Mouse (Mus musculus) thymus, postnatal 25 days (tissue): ENCODE measurements around the gene Fchsd2.

Source experiments
- DNase-seq: peaks from one replicate; pipeline ENCODE4 v3.0.0; 2022

The Fchsd2 gene

DNA sequence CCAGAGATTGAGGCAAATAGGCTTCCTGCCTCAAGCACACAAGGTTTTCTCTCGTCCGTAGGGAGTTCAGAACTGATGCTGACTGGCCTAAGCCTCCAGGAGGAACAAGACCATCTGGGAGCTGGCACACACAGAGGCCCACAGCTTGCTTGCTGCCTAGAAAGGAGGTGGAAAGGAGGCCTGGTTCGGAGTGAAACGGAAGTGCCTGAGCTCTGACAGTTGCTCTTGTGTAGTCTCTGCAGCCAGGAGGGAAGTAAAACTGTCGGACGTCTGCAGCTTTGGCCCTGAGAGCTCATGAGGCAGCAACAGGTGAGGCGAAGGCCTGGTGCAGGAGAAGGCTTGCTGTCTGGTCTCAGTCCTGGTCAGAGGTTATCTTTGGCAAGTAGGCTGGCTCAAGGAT lies at the start of gene Fchsd2:
Gene Fchsd2 (plus strand): TSS at position 246 of the 400 bp plus-strand sequence.
- peak; percentile 70 for DNase-seq

DNA sequence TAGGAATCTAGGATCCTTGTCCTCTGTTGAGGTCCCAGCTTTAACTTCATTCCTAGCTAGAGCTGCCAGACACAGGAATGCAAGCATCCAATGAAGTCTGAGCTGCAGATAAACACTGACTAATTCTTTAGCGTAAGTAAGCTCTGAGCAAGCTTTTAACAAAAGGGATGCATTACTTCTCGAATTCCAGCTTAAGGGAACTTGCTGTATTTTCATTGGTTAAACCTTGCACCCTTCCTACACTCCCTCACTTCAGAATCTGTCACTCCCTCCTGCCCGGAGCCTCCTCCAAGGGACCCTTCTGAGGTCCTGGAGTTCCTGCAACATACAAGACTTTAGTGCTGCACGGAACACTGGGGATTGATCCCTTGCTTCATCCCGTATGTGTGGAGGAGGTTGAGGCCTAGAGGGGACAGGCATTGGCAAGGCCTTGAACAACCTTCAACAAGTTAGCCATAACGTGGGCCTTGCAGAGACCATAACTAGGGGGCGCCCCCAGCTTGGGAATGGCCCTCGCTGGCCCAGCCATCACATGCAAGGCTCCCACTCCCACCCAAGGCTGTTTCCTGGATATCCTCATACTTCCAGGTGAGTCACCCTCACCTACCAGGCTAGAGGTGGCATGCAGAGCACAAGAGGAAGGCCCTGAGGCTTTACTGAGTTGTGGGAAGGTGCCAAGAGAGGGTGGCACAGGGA lies 48.7 kb upstream of the Fchsd2 start:
- DNase-seq: no peak

DNA sequence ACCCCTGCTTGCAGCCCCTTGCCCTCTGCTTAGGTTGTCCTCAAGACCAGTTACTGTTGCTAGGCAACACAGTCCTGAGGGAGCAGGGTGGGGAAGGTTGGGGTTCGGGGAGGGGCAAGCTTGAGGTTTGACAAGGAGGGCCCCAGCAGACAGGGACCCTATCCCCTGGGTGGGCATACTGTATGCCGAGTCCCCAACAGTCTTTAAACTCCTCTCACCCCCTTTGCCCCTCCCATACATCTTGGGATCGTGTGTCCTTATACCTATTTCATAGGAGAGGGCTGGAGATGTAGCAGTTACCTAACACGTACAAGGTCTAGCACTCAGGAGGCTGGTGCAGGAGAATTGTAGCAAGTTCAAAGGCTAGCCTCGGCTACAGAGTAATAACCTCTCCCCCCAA lies 44.4 kb upstream of the Fchsd2 start:
- no peak for DNase-seq

DNA sequence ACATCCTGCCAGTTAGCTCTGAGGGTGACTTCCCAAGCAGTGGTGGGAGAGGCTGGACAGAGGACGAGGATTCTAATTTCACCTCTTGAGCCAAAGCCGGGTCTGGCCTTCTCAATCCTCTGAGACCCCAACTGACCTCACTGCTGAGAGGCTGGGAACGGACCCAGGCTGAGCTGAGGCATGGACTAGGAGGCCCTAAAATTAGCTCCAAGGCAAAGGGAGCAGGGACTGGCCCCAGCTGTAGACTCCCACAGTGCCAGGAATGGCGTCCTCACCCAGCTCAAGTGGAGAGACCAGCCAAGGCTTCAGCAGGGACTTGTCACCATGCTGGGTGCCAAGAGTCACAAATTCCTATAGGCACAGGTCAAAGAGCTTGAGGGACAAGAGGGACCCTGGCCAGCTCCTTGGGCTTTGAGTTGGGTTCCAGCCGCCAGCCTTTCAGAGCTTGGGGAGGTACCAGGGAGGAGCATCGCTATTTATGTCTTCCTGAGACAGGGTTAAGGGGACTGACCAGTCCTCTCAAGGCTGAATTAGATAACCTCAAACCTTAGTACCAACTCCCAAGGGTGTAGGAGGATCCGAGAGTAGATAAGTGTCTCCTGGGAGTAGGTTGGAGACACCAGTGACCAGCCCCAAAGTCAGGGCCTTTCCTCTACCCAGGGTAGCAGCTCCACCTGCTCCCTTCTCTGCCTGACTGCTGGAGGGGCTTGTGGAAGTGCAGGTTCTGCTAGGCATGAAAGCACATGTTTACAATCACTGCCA lies 43.2 kb upstream of the Fchsd2 start:
- DNase-seq: no peak

DNA sequence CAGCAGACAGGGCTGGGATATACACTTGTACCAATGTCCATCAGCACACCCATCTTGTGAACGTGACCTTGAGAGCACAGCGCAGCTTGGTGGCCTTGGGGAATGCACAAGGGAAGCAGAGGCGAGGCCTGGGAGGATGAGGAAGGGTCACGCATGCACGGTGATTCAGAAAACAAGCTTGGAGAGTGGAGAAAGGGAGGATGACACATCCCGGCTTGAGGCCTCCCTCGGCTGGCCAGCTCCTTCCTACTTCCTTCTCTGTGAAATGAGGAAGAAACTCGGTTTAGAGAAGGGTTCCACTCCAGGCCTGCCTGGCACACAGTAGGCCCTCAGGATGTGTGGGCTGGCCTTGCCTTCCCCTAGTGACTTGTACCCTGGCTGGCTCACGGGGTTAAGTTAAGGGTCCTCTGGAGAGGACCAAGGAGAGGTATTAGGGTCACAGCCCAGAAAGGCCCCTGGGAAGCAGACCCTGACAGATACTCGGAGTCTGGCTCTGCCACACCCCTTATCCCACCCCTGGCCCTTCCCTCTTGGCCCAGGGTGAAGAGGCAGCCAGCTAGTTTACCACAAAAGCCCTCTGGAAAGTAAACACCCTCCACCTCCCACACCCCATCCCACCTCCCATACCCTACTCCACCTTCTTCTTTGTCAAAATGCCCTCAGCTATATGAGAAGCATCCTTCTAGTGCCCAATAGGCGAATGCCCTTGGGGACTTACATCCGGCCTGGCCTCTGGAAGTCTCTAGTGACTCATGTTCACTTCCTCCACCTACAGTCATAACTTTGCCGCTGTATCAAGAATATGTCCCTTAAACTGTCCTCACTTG lies 41.7 kb upstream of the Fchsd2 start:
- no peak for DNase-seq

DNA sequence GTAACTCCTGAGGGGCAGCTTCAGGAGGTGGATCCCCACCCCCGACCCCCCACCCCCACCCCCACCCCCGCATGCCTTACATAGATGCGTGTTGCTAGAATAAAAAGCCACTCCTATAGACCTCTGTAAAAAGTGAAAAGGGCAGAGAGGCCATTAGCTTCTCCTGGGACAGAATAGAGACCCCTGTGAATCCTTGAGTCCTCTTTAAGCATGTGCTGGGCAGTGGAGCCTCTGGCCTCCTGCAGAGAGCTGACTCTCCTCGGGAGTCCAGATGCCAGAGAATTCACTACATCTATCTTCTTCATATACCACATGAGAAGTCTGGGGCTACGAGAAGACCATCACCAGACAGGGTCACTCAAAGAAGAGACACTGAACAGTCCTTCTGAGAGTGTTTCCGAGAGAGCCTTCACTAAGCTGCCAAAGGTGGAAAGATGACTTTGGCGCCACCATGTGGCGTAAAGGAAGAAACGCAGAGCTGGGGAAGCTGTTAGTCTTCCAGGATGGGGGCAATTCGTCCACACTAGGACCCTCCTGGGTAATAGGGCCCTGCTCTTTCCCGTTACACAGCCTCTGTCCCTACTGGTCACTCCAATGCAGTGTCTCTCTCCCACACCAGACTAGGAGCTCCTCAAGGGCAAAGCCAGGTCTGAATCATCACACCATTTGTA lies 41.0 kb upstream of the Fchsd2 start:
- DNase-seq: peak; percentile 54

DNA sequence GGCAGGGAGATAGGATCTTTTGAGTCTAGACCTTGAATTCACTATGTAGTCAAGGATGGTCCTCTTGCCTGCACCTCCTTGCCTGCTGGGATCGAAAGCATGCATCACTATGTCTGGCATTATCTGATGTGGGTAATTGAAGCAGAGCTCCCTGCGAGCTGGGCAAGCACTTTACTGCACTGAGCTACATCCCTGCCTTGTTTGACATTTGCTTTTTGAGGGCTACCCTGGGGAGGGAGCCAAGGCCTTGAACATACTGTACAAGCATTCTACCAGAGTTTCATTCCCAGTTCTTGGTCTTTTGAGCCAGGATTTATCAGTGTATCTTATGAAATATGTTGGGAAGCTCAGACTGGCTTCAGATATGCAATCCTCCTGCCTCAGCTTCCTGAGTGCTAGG lies 39.5 kb upstream of the Fchsd2 start:
- DNase-seq: no peak

DNA sequence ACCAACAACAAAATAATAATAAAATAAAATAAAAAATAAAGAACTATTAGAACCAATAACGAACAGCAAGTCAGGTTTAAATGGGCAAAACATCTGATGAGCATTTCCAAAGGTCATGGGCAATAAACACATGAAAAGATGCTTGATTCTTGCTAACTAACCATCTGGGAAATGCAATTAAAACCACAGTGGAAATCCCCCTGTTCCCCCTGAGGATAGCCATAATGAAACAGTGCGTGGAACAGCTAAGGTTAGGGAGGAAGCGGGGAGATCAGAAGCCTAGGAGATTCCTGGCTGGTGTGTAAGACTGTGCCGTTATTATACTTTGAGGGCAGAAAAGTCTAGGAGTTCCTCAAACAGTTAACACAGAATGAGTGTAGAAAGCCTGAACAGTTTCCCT lies 35.4 kb upstream of the Fchsd2 start:
- no peak for DNase-seq

DNA sequence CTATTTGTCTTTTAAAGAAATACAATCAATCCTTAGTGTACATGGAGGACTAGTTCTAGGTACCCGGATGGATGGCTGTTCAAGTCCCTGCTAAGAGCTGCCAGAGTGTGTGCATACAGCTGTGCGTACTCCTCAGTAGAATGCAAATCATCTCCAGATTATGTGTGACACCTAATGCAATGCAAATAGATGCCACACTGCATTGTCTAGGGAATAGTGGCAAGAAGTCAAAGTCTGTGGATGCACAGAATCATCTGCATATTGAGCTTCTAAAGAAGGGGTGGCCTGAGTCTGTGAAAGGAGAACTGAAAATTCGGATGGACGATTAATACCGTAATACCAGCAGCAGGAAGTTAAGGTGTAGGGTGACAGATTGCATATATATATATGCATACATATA lies 33.5 kb upstream of the Fchsd2 start:
- no peak for DNase-seq

DNA sequence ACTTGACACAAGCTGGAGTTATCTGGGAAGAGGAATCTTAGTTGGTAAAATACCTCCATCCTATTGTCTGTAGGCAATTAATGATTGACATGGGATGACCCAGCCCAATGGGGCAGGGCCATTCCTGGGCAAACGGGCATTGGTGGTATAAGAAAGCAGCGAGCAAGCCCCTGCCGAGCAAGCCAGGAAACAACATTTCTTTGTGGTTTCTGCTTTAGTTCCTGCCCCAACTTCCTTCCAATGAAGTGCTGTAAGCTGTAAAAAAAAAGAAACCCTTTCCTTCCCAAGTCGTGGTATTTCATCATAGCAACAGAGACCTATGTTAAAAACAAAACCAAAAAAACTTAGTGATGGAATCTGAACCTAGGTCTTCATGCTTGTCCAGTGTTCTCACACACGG lies 32.2 kb upstream of the Fchsd2 start:
- DNase-seq: peak; percentile 42

DNA sequence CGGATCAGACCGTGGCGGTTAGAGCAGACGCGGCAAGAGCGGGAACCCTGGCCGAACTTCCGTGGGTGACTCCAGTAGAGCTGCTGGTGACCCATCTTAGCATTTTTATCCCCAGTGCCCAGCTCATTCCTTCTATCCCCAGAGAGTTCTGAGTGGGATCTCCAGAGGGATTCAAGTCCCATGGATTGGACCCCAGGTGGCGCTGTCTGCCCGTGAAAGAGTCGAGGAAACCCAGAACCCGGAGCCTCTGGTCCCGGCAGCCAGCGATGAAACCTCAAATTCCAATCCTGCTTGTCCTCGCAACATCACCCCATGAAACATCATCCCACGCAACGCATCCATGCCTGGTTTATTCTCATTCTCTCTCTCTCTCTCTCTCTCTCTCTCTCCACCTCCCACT lies 31.3 kb upstream of the Fchsd2 start:
- DNase-seq: peak; percentile 79

DNA sequence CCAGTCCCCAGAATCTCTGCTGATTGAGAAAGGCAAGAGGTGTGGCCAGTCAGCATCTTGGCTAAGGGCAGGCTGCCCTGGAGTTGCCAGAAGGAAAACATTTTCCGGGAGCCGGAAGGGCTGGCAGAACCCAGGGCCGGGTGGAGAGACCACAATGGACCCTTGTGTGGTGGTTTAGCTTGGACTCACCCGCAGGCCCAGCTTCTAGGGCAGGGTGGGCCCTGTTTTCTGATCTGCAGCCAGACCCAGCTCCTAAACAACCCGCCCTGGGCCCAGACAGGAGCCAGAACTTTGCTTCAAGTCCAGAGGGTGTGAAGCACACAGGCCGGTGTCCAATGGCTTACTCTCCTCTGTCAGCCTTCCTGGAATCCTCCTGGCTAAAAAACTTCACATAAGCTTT lies 30.4 kb upstream of the Fchsd2 start:
- DNase-seq: no peak

DNA sequence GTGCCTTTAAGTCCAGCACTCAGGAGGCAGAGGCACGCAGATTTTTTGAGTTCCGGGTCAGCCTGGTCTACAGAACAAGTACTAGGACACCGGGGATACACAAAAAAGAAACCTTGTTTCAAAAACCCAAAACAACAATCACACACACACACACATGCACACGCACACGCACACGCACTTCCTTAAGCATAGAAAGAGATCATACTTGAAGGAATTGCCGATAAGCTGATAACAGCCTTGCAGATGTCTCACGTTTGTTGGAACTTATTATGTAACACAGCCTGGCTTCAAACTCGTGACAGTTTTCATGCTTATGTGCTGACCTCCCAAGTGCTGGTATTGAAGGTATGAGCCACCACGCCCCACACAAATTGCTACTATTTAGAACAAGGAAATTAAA lies 29.1 kb upstream of the Fchsd2 start:
- no peak for DNase-seq

DNA sequence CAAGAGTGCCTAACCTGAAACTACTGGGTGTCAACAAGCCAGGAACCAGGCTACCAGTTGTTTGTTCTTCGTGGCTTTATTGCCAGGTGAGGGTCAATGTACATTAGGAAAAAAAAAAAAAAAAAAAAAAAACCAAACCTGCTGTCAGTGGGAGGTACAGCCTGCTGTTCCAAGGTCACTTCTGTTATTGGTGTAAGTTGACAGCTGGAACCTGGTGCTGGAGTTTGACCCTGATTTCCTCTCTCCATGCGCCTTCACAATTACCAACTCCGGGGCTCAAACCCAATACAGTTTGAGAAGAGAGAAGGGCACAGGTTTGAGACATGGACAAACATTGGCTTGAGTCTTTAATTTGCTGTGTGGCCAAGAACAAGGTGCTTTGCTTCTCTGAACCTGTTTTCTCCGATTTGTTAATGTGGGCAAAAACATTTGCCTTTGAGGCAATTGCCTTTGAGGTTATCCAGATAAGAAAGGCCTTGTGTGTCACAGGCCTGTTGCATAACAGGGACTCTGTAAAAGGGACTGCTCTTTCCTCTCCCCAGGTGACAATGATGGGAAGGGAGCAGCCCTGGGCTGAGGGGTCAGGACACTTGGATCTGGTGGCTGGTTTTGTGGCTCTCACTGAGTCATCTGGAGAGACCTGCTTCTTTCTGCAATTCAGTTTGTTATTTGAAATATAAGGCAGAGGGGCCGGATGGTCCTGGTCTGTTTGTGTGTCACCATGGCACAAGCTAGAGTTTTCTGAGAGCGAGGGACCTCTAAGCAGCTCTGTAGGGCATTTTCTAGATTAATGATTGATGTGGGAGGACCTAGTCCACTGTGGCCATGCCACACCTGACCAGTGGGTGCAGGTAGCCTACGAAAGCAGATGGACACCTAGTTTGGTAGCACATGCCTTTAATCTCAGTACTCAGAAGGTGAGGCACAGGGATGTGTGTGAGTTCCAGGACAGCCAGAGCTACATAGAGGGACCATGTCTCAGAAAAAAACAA lies 27.7 kb upstream of the Fchsd2 start:
- no peak for DNase-seq

DNA sequence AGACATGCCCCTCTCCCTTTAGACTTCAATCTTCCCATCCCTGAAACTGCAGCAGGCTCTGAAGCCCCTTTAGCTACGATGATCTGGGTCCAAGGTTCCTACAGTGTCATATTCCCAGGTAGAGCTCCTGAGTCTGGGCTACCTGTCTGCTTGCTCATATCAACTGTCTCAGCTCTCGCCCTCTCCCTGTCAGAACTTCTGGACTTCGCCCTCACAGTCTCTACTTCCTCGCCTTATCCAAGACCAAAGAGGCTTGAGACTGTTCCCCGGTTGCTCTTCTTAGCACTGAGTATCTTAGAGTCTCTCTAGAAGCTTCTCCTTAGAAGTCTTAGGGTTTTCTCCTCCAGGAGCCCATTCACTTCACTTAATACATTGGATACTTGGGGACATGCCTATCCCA lies 26.7 kb upstream of the Fchsd2 start:
- DNase-seq: no peak

DNA sequence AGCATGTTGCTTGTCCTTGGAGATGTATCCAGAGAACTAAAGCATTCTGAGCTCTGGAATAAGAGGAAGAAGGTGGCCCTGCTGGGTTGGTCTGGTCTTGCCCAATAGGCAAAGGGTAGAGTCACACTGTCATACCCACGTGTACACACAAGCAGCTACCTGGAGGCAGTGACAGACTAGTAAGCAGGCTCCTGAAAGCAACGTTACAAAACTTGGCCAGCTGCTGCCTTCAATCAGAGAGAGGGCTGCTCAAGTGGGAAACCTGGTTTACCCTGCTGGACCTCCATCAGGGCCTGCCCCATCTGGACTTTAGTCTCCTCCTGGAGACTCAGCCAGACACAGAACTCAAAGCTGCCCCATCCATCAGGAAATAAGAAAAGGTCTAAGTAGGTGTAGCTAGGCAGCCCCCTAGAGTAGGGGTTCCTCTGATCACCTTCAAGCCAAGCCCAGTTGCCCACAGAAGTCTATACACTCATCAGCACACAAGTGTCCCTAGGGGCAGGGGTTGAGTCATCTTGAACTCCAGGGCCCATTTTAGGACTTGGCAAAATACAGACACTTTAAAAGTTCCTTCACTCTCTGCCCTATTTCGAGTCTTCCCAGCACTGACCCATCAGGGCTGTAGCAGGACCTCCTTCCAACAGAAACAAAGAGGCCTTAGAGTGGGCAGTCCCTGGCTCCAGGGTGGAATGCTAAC lies 25.9 kb upstream of the Fchsd2 start:
- no peak for DNase-seq

DNA sequence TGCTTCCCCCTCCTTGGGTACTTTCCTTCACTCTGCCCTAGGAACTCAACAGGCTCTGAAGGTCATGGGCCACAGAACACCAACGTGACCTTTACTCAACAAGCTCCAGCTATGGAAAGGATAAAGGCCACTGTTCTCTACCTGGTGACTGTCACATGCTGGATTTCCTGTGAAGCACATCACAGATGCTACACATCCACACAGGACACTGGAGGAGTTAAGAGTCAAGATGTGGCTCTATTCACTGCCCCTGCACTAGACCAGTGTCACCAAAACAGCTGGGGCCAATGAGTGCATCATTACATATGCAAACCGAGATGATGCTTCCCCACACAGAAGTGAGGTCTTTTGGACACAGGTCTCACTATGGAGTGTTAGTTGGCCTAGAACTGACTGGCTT lies 25.1 kb upstream of the Fchsd2 start:
- DNase-seq: no peak

DNA sequence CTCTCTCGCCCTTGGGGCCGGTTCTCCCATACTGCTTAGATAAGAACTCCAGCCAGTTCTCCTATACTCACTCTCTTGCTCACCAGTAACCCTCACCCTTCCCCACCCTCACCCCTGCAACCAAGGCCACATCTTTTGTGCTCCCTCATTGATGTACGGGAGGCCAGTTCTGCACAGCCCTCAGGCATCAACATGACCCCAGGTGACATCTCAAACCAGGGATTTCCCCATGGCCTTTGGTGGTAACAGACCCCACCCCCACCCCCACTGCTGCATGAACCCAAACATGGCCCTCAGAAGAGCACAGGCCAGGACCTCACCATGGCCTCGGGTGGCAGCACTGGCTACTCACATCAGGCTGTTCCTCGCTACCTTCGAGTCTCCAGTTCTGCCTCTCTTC lies 23.4 kb upstream of the Fchsd2 start:
- no peak for DNase-seq

DNA sequence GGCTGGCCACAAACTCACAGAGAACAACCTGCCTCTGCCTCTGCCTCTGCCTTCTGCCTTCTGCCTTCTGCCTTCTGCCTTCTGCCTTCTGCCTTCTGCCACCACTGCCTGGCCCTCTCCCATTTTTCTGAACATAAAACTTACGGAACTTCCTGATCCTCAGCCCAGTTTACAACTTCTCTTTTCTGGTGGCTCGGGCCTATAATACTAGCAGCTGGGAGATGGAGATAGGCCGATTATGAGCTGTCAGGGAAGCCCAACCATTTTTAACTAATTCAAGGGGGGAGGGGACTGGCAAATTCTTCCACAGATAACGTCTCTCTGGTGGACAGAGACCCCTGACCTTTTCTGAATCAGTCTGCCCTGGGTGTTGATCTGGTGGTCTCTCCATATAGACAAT lies 22.3 kb upstream of the Fchsd2 start:
- DNase-seq: no peak

DNA sequence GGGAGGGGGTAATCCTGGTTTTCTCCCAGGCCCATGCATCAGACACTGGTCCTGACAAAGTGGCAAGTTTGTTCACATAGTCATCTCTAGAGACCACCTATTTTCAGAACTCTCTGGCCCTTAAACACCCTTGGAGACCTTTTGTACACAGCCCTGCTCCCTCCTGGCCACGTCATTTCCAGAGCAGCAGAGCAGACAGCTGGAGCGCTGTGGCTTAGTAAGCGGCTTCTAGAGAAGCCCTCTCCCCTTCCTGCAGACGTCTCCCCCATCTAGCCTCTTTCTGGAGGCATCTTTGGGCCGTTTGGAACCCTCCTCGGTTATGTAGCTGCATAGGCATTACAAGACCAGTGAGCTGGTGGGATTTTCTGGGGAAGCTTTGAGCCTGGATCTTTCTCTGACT lies 21.6 kb upstream of the Fchsd2 start:
- DNase-seq: peak; percentile 32

DNA sequence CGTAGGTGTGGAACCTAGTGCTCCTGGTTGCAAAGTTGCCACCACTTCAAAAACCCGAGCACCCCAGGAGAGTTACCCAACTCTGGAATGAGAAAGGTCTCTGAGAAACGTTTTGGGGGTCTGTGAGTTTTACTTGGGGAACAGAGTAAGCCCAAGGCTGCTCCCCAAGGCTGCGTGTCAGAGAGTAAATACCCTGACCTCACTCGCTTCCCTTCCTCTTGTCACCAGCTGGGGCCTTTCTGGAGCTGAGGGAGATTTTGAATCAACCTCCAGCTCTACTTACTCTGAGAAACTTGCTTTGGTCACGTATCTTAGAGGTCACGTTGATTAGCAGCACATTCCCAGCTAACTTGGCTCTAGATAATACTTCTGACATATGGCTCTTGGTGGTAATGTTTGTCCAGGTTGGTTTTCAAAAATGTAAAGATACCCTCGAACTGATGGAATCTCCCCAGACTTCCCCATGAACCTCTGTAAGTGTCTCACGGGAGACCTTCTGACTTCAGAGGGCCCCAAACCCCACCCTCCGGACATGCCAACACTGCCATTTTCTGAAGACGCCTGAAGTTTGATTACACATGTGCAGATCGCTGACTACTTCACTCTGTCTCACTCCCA lies 20.4 kb upstream of the Fchsd2 start:
- DNase-seq: no peak
